Mouse (Mus musculus): ENCODE data around the gene Zfp667. TPM values are rescaled to one million over a fixed set of nuclear protein-coding genes. Genes with fewer than 3 reads are reported as not detected.
"Not testable (repeated sequence)": the region's sequence is repeated elsewhere in the genome, so short reads cannot be mapped to it uniquely, and the experiment has no call there.

The Zfp667 gene
- polyA plus RNA-seq (2017; shearing (Covaris generic)): 1 to 10 TPM; 6.4 to 7.6 TPM

DNA sequence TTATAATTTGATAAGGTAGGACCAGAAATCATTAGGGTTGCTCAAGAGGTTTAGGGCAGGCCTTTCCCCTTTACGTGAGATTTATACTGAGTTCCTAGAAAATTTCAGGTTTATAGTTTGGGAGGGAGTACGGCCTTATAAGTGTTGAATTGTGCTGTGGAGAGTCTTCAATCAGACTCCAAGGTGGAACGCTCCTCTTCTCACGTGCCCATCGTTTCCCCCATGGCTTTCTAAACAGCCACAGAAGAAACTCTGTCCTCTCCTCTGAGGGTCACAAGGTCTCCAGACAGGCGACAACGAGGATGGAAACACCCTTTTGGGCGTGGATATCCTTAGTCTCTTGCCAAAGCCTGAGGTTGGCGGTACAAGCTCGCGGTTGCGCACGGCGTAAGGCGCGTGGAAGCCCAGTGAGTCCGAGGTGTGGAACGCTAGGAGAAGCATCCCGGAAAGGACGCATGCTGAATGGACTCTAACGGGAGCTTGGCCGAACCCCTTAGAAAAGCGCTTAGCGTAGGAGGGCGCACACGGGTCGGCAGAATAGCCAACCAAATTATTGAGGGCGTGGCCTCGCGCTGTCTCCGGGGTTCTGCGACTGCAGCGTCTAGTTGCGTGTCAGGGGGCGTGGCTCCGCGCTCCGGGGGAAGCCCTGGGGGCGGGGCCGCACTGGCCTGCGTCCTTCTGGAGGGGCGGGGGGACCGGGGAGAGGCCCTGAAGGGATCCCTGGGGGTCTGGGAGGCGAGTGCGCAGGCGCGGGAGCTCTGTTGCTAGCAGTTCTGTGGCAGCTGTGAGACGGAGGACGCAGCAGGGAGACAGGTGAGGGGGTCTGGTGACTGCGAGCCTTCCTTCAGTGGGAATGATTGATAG is at the start of gene Zfp667:
Zfp667 (plus strand) TSS at position 738 of the 864 bp plus-strand sequence.
- peak; percentile 70 for ATAC-seq

- no peak for ATAC-seq
These were observed 46.6 kb upstream of the Zfp667 start for GRCm38 (mm10) chr7:6239787-6240186.

- peak; percentile 81 for ATAC-seq
These were observed 45.4 kb upstream of the Zfp667 start for GRCm38 (mm10) chr7:6240841-6241425.

DNA sequence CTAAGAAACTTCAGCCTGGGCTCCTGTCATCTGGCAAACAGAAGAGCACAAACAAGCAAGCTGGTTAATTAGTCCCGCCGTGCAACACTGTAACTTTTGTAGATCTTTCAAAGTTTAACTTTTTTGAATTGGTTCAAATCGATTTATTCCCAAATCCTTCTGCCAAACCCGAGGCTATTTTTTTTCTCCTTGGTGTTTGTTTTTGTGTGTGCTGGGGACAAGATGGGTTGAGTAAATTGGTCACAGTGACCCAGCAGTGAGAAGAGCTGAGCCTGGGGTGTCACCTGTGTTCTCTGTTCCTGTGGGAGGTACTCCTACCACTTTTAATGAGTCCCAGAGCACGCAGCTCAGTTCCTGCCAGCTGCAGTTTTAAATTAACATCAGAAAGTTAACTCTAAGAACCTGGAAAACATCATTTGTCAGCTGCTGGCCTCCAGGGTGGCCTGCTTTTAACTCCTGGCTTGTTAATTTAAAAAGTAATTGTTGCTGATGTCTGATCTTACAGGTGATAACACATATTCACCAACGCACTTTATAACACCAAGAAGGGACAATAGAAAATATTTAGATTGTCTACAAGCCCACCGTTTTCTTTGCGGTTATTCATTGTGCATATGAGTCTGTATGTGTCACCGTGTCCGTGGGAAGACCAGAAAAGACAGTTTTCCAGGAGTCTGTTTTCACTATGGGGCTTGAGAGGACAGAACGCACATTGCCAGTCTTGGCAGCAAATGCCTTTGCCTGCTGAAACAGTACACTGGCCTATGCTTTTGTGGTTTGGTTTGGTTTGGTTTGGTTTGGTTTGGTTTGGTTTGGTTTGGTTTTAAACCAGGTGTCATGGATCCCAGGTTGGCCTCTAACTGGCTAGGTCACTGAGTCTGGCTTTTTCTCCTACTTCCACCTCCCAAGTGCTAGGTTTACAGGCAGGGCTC is 41.8 kb upstream of the Zfp667 start:
- ATAC-seq: no peak

- ATAC-seq: no peak
These were observed 34.0 kb upstream of the Zfp667 start, which contains the start of gene Epp13 for GRCm38 (mm10) chr7:6252410-6252809. Gene Epp13, plus strand, starts transcription at chr7:6252710.

GRCm38 (mm10) chr7:6254451-6254850 is 31.9 kb upstream of the Zfp667 start:
- no peak for ATAC-seq

DNA sequence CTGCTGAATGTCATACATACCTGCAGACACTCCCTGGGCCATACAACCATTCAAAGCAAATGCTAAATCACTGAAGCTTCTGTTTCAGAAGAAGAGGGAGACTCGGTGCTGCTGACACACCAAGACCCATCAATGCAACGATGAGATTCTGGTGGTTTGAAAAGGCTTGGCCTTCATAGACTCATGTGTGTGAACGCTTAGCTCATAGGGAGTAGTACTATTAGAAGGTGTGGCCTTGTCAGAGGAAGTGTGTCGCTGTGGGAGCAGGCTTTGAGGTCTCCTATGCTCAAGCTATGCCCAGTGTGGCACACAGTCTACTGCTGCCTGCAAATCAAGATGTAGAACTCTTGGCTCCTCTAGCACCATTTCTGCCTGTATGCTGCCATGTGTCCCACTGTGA is 29.0 kb upstream of the Zfp667 start:
- ATAC-seq: no peak

- ATAC-seq: no peak
These were observed 27.9 kb upstream of the Zfp667 start for GRCm38 (mm10) chr7:6258232-6259220.

DNA sequence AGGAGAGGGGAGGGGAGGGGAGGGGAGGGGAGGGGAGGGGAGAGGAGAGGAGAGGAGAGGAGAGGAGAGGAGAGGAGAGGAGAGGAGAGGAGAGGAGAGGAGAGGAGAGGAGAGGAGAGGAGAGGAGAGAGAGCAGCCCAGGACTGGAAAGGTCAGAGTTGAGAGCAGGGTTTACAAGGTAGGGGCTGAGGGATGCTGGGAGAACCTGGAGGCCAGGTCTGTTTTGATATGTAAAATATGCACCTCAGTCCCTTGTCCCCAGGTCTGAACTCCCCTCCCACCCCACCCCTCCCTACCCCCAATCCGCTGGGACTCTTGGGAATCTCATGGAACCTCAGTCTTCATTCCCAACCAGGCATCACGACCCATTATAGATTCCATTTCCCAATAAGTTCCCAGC is 26.4 kb upstream of the Zfp667 start:
- ATAC-seq: not testable (repeated sequence)

GRCm38 (mm10) chr7:6262120-6262519 is 24.3 kb upstream of the Zfp667 start:
- no peak for ATAC-seq

- ATAC-seq: no peak
These were observed 23.4 kb upstream of the Zfp667 start for GRCm38 (mm10) chr7:6262984-6263383.

DNA sequence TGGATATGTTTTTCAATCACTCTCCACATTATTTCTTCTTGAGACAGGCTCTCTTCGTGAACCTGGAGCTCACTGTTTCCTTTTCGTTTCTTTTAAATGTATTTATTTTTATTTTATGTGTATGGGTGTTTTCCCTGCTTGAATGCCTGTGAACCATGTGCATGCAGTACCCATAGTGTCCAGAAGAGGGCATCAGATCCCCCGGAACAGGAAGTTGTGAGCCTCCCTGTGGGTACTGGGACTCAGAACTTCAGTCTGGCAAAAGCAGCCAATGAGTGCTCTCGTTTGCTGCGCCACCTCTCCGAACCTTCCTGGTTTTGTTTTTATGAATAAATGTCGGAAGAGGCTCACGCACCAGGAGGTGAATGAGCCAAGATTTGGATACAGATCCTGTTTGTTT is 20.7 kb upstream of the Zfp667 start:
- ATAC-seq: peak; percentile 49

DNA sequence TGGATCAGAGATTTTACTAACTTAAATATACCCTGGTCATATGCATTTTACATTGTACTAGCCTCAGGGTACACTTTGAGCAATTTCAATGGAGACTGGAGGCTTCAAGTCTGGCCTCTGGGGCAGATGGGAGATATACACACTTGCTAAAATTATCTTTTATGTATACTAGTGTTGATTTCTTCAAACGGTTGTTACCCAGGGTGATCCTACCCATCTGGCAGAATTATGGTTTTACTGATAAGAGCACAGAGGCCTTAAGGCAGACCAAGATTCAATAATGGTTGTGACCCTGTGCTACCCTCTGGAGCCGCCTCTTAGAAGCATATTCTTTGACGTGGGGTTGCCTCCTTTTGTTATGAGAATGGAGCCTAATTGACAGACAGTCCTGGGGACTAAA is 8.5 kb upstream of the Zfp667 start:
- ATAC-seq: no peak

DNA sequence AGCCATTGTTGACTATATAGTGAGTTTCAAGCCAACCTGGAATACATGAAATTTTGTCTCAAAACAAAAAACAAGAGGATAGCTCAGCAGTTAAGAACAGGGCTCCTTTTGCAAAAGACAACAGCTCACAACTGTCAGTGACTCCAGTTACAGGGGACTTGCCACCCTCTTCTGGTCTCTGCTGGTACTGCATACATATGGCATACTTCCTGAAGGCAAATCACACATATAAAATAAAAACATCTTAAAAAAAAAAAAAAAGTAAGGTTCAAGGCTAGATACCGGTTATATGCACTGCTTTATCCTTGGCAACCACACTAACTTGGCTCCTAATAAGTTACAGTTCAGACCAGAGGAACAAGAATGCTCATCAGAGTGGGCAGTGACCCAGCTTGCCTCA is 3.6 kb upstream of the Zfp667 start:
- ATAC-seq: peak; percentile 52

- ATAC-seq: peak; percentile 63
These were observed 2.8 kb upstream of the Zfp667 start for GRCm38 (mm10) chr7:6283451-6284075.

GRCm38 (mm10) chr7:6284442-6285012 is 1.9 kb upstream of the Zfp667 start:
- ATAC-seq: no peak

- ATAC-seq: no peak
These were observed 1.0 kb upstream of the Zfp667 start for GRCm38 (mm10) chr7:6285366-6285765.

GRCm38 (mm10) chr7:6286921-6287531 is 647 bp downstream of the Zfp667 start:
- ATAC-seq: no peak

GRCm38 (mm10) chr7:6291121-6291520 is 4.7 kb downstream of the Zfp667 start:
- ATAC-seq: not testable (repeated sequence)

GRCm38 (mm10) chr7:6300796-6301195 is 14.4 kb downstream of the Zfp667 start:
- not testable (repeated sequence) for ATAC-seq

Data from CD4-positive, CD25-positive, alpha-beta regulatory T cell, adult 4 months (primary cell).